Mouse (Mus musculus) layer of hippocampus, adult 9-11 months (tissue): ENCODE results near the gene Akap2.

Source experiments
- DNase-seq: peaks from one replicate; pipeline ENCODE4 v3.0.0; 2022

Gene Akap2

DNA sequence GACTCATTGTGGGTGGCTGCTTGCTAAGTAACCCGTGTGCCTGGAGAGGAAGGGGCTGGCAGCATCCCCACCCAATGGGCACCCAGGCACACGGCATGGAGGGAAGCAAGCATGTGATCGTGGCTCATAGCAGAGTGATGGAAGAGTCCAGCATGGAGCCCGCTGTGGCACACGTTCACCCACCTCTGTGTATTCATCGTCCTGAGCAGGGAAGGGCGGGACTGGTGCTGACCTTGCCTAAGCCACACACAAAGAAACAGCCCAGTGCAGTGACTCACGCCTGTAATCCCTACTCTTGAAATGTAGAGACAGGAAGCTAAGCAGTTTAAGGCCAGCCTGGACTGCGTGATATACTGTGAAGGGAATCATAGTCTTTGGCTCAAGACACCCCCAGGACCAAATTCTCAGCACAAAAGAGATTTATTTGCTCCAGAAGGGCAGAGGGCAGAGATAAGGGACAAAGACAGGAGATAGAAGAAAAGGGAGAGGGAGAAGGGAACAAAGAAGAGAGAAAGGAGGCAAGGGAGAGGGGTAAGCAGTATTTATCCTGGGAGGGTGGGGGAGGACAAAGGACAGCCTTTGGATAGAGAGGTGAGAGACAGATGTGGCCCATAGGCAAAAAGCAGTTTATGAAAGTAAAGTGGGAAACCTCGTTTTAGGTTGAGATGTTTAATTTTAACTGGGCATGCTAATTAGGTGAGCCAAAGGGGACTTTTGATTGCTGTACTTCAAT, 81.0 kb downstream of the Akap2 start:
- no peak for DNase-seq

DNA sequence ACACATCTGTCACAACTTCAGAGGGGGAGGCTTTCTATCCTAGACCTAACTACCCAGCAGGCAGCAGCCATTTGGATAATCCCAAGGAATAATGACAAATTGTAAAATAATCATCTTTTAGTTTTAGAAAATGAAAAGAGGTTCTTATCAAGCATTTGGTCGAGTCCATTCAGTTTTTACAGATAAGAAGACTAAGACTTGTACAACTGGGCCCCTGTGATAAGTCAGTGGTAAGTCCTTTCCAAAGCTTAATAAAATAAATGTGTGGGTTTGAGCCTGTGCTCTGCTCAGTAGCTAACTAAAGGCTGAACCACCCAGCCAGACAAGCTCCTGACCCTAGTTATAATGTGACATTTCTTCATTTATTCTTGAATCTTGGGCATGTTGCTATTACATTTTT, 81.8 kb downstream of the Akap2 start:
- DNase-seq = no peak

DNA sequence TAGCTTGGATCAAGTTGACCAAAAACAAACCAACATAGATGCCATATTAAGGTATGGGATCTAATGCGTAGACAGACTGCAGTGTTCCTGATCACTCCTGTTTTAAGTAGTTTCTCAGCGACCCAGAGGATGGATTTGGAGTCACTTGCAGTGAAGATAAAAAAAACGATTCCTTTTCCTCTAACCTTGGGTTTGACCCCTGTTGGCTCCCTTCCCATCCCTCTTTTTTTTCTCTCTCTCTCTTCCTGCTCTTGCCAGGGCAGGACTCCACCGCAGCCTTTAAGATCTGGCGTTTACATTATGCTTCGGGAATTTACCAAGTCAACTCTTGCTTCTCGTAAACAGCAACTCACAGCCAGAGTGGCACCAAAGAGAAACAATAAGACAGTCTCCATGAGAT, 83.8 kb downstream of the Akap2 start:
- DNase-seq = no peak

DNA sequence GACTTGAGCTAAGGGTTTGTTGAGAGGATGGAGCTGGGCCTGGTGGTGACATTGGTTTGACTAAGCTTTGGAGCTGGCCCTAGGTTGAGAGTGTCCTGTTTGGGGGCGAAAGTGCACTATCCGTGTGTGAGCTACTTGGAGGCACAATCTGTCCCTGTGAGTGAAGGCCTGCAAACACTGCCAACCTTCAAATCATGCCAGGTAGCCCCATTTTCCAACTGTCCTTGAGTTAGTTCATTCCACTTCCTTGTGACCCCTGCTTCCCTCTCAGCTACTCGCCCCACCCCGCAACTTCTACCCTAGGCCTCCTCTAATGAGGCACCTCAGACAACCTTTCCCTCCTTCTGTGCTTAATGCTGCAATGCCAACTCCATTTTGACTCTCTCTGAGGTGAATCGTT, 84.5 kb downstream of the Akap2 start:
- no peak for DNase-seq

DNA sequence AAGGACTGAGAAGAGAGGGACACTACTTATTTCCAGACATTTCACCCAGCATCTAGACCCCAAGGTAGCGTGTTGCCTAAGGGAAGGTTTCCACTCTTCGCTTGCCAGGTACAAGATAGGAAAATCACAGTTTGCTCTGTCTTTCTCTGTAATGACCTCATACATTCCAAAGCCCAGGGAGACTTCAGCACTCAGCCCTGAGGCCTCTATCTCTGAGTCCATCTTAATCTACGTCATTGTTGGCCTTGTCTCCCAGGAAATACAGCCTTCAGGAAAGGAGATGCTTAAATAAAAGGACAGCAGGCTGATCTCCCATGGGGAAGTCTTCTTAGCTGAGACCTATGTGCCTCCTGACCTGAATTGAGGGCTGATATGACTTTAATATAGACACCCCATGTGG, 85.0 kb downstream of the Akap2 start:
- DNase-seq = no peak

DNA sequence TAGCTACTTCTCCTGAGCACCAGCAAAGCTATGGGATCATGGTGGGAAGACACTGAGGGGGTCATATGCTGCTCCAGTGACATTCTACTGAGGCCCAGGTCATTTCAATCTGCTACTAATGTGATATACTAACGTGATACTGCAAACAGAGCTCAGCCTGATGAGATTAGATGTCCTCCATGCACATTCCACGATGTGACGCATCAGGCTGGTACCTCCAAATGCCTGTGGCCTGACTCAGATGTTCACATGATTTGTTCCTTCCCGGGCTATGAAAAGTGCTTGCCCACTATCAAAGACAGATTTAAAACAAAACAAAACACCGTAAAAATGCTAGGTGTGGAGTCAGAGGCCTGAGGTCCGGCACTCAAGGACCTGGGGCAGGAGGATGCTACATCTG, 87.4 kb downstream of the Akap2 start:
- no peak for DNase-seq

DNA sequence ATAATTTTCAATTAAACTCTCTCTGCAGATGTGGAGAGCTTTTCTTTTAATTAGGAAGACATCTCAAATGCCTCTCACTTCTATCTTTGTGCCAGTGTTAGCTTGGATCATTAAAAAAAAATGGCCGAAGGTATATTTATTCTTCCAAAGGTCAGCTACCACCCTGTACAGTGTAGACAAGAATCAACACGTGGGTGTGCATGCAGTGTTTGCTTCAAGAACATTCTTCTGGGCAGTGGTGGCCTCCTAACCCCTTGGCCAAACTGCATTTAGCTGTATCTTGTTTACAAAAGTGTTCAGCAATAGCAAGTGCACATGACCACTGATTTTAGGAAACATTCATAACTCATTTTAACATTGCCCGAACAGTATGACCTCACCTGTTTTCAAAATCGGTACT, 92.0 kb downstream of the Akap2 start:
- DNase-seq = no peak

DNA sequence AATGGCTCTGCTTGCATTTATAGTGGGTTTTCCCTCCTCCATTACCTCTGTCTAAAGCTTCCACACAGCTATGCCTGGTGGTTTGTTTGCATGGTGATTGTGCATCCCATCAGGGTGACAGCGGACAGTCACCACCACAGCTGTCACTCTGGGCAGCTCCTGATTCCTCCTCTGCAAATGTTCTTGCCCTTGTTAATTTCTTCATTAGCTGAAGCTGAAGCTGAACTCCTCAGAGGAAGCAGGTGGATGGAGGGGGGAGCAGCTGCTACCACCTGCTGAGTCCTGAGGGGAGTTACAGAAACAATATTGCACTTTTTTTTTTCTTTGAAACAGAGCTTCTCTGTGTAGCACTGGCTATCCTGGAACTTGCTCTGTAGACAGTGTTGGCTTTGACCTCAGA, 94.6 kb downstream of the Akap2 start:
- DNase-seq = no peak

DNA sequence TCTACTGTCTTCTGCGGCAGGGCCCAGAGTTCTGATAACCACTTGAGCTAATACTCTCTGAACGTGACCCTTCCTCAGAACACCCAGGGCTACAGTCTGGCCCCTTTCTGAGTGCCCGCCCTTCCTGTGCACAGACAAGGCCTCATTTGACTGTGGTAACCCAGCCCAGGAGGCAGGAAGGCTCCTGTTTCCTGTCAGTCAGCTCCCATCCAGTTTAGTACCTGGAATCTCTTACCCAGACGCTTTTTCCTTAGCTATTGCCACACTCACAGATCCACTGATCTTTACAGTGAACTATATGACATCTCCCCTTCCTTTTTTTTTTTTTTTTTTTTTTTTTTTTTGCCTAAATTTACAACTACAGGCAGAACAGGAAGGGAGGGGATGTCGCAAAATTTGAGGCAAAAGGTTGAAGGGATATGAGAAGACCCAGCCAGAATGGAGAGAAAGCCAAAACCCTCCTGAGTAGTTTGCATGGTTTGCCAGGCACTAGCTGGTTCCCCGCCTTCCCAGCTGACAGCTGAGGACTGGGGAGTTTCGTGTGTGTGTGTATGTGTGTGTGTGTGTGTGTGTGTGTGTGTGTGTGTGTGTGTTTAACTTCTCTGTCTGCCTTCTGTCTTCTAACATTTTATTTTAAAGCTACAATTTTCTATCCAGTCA, 95.6 kb downstream of the Akap2 start:
- DNase-seq = no peak

DNA sequence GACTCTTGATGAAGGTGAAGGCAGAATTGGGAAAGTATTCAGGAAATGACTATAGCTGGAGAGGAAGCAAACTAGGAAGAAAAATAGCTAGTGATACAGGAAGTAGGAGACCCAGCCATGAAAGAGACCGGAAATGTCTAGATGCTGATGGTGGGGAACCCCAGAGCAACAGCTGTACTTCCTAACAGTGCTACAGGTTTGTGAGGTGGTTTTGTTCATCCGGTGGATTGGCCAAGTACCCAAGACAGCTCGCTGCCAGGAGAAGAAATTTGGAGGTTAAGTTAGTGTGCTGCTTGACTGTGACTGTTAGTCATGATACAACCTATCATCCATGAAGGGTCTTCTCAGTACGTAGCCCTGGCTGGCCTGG, 96.1 kb downstream of the Akap2 start:
- no peak for DNase-seq

DNA sequence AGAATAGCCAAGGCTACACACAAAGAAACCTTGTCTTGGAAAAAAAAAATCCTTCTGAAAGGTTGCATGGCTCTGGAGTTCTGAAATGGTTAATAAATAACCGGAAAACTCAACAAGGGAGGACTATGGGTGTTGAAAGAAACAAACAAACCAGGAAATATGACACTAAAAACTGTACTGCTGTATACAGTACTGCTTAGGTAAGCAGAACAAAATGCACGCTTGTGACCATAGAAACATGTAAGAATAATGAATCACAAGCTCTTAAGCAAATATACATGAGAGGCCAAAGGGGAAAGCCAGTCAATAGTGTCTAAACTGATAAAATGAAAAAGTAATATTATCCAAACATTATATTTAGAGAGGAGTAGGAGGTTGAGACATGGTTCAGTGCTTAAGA, 97.9 kb downstream of the Akap2 start:
- no peak for DNase-seq

DNA sequence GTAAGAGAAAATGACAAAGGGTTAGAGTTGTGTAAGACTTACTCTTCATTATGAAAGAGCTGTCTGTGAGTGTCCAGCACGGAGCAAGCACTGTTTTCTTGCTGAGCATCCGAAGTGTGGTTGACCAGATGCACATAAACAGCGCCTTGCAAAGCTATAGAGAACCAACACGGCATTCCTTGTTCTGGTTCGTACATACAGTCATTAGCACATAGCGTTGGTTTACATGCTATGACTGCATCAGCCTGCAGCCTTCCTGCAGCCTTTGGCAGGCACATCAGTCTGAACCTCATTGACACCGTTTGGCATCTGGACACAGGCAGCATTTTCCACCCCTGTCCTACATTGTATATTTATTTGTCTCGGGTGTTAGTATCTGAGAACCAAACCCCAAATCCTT, 98.7 kb downstream of the Akap2 start:
- DNase-seq = no peak

DNA sequence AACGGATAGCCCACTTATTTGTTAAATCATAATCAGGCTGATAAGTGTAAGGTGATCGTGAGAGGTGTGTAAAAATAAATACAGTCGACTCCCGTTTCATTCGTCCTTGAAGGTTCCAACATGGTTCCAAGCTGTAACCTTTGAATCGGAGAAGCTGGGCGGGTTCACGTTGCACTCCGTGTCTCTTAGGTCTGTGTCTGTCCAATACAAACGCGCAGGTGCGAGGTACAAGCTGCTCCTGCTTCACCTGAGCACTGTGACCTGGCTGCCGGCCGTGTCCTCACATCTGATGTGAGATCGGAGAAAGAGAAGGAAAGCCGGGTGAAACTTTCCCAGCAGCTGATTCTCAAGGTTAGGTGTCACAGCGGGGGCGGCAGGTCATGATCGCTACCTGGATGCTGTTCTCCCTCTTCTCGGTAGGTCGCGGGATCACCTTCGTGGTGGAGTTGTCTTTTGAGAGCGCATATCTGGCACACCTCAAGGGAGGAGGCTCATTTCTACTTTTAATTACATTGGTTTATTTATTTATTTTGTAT, 103.5 kb downstream of the Akap2 start:
- no peak for DNase-seq

DNA sequence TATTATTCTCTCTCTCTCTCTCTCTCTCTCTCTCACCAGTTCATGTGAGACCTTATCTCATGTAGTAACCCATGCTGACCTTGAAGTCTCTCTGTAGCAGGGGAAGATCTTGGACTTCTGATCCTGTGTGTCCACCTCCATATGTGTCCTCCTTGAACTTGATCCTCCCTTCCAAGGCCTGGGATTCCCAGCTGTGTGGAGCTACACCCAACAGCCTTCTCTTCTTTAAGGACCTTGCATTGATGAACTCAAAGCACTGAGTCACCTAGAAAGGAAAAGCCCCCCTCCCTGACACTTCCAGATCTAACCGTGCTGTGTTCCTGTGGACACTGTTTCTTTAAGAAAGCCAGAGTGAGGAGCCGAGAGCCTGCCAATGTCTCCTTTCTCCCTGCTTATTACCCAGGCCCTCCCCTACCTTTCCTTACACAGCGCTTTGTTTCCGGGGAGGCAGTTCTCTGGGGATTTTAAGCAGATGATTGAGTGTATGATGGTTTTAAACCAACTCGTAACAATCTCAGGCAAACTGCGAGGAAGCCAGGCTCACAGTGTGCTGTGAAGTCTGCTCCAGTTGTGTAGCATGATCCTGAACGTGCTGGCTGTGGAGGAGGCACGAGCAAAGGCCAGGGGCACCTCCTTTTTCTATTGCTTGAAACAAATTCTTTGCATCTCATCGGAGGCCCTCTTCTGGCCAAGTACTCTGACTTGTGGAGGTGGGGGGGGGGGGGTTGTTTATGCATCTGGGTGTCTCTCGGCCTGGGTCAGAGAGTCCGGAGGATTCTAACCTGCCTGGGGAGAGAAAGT, 104.3 kb downstream of the Akap2 start:
- DNase-seq = no peak

DNA sequence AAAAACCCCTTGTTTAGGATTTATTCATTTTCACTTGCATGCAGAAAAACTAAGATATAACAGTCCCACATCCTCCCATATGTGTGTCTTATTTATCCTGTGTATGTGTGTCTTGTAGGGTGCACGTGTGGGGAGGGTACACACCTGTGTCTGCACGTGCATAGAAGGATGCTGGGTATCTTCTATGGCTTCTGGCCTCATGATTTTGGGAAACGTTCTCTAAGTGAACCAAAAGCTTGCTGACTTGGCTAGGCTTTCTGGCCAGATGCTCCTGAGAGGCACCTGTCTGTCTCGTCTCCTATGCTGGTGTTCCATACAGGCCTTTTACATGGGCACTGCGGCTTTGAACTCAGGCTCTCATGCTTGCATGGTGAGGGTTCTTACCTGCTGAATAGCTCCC, 105.2 kb downstream of the Akap2 start:
- no peak for DNase-seq

DNA sequence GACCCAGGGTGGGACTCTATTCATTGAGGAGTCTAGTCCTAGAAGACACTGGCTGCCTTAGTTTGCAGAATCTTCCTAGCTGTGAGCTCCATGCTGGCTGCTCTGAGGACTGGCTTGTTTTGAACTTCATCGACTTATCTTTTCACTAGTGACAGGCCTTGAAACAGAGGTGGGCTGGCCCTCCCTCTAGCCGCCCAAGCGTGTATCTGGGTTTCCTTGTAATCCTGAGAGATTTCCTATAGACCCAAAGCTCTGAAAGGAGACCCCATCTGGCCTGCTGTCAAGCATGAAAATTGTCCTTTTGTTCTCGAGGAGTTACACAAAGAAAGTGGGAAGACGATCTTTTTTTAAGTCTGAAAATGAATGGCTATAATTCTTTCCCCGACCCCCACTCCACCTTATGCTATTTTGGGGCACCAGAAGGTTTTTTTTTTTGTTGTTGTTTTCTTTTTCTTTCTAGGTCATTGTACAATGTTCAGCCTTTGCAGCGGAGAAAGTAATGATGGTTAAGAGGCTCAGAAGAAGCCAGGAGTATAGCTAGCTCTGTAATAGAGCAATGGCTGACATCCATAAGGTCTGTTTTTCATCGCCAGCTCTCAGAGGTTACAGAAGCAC, 107.3 kb downstream of the Akap2 start:
- no peak for DNase-seq

DNA sequence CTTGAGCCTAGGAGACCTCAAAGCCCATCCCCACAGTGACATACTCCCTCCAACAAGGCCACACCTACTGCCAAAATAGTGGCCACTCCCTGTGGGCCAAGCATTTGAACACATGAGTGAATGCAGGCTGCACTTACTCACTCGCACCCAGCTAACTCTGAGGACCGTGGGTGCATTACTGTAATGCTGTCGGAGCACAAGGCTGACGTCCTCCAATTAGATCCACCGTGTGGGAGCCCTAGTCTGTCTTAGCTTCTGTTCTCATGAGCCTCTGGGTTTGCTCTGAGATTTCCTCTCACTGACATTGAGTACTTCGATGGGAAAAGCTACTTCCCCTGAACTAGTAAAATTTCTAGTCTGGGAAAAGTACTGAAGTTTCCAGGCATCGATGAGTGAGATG, 108.8 kb downstream of the Akap2 start:
- DNase-seq = no peak

DNA sequence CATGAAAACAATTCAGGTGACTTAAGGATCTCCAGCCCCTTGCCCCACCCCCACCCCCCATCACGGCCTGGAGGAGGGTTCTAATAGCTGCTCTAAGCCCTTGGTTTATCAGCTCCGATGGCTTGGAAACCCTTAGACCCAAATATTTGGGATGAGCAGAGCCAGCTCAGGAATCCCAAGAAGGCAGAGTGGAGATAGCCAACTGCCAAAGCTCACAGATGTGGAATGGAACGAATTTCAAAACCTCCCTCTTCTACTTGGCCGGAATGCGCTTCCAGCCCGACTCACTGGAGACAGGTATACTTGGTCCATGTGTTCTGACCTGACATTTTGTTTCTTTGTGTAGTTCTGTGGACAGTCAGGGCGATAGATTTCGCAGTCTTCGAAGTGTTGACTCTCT, 111.7 kb downstream of the Akap2 start:
- no peak for DNase-seq

DNA sequence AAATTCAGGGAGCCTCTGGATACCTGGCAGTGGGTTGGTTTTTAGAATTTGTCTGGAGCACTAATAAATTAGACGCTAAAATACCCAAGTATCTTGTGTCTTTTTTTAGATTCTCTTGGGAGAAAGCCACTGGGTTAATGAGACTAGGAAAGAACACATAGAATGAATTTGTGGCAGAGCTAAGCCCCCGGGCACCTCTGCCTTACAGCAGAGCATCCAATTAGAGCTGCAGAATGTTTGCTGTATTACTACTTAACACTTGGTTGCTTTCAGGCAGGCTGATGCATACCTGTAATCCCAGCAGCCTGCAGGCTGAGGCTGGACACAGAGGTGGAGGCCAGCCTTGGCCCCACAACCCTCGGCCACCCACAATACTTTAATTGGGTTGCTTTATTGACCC, 112.3 kb downstream of the Akap2 start:
- no peak for DNase-seq

DNA sequence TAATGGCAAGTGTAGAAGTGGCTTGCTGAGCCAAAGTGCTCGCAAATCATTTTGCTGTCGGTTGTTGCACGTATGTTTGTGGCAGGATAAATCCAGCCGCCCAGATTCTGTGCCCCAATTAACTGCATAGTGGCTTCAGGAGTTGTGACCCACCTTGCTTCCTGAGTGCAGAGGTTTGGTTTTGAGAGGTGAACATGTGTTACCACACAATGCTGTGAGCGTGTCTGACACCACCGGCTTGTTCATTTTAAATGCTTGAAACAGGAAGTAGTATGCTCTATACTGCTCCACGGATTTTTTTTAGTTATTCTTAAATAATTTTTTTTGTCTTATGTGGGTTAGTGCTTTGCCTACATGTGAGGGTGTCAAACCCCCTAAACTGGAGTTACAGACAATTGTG, 114.9 kb downstream of the Akap2 start:
- no peak for DNase-seq

DNA sequence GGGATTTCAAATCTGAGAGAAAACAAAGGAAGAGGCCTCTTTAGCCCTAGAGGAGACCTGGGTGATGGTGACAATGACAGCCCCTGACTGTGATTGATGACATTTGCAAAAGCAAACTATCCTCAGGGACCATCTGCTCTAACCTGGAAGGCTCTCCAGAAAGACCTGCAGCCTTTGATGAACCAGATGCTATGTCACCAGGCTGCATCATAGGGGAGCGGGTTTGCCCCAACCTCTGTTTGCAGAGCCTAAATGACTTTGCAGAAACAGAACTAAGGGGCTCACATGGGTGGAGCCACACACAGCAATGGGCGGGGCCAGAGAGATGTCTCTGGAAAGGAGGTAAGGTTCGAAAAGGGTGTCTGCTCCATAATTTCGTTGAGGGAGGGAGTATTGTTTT, 115.6 kb downstream of the Akap2 start:
- no peak for DNase-seq

DNA sequence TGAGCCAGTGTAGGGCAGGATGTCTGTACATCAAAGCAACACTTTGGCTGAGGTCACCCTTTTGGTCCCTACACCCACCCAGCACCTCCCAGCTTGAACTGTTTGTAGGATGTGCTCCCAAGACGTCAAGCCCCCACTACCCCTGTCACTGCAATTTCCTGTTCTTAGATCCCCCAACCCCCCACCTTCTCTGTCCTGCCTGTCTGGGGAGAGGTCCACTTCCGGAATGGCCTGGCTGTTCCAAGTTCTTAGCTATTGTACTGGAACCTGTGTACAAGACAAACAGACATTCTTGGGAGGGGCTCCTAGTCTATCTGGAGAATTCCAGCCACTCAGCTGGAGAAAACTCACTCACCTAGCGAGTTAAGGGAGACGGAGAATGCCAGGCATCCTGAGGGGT, 116.7 kb downstream of the Akap2 start:
- no peak for DNase-seq

DNA sequence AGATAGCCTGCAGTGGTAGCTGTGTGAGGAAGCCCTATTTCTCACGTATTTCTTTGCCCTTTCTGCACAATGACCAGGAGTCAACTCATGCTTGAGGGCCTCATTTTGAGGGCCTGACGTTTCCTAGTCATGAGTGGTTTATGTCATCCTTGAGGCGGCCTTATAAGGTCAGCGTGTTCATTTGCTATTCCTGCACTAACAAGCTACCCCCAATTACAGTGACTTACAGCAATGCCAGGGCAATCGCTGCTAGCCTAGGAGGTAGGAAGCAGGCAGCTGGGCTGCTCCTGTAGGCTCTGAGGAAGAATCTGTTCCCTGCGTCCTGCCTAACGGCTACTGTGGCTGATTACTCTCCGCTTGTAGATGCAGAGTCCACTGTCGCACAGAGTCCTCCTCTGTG, 119.6 kb downstream of the Akap2 start:
- no peak for DNase-seq

DNA sequence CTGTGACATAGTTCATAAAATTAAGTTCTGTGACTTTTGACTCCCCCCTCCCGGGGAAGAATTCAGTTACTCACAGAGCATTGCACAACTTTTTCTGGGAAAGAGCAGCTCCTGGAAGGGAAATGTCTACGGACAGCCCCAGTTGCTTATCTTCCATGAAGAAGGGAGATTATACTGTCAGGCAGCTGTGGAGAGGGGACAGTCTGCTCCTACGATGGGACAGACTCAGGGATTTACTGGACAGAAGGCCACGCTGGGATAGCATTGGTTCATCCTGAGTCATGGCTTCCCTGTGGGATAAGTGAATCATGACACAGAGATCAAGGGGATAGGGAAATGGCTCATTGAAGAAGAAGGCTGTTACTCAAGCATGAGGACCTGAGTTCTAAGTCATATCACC, 121.9 kb downstream of the Akap2 start:
- DNase-seq = no peak
